Mouse (Mus musculus) hindbrain, embryonic 12.5 days (tissue): Measurements from ENCODE around the gene Mical2. TPM values are rescaled to one million over a fixed set of nuclear protein-coding genes. Genes with fewer than 3 reads are reported as not detected.

ENCODE experiments used
- ATAC-seq: fragments of 200-750 bp; cut with Nextera tagmentation; 2 replicates; pipeline ENCODE4 v1.8.0; 2017; ENCODE audit warnings: moderate TSS enrichment; ENCODE audit not compliant: low FRiP score
- H3K27ac ChIP-seq: fragments of 300-500 bp; sonication (generic); 2 replicates; pipeline ENCODE4 v1.5.1; 2016; ENCODE audit warnings: mild to moderate bottlenecking
- H3K27me3 ChIP-seq: fragments of 300-500 bp; sonication (generic); 2 replicates; pipeline ENCODE4 v1.6.1; 2016; ENCODE audit warnings: mild to moderate bottlenecking
- H3K36me3 ChIP-seq: fragments of 300-500 bp; sonication (generic); 2 replicates; pipeline ENCODE4 v1.6.1; 2016; ENCODE audit warnings: mild to moderate bottlenecking
- H3K4me1 ChIP-seq: fragments of 300-500 bp; sonication (generic); 2 replicates; pipeline ENCODE4 v1.6.1; 2016
- H3K4me2 ChIP-seq: fragments of 300-500 bp; sonication (generic); replicated peaks from 2 replicates; pipeline ENCODE4 v1.6.1; 2016; ENCODE audit warnings: mild to moderate bottlenecking
- H3K4me3 ChIP-seq: fragments of 300-500 bp; sonication (generic); 2 replicates; pipeline ENCODE4 v1.5.1; 2016; ENCODE audit warnings: mild to moderate bottlenecking
- H3K9ac ChIP-seq: fragments of 300-500 bp; sonication (generic); 2 replicates; pipeline ENCODE4 v1.6.1; 2016; ENCODE audit warnings: mild to moderate bottlenecking, moderate library complexity
- H3K9me3 ChIP-seq: fragments of 300-500 bp; sonication (generic); replicated peaks from 2 replicates; pipeline ENCODE4 v1.6.1; 2016; ENCODE audit warnings: mild to moderate bottlenecking
- WGBS: fragments of 180-500 bp; shearing (Covaris S2); methylation state at CpG from one replicate; pipeline ENCODE4 v1.1.7; 2016; 5-methylcytosine and 5-hydroxymethylcytosine counted together
- polyA plus RNA-seq: library from polyadenylated mRNA; unstranded; fragments of >200 nt; fragmentation: Nextera tagmentation; extraction: Ambion mirVana; gene quantifications from 2 replicates; pipeline ENCODE4 v1.2.1, GENCODE M21; 2016

Gene Mical2
- polyA plus RNA-seq, 1 experiment from 2014 or later, result 1.6 TPM

- H3K4me3 ChIP-seq, result no peak overlapping the region
- H3K27me3 ChIP-seq, result no peaks in the 10 kb centered on the region
- peaks cover 26% of the 10 kb centered on the region for H3K4me1 ChIP-seq
- peak; percentile 43; the same call in 1 of the 2 replicates for ATAC-seq
- WGBS, result 22% methylated on average over 9 of the region's 9 CpGs
- H3K9me3 ChIP-seq, result no peaks in the 10 kb centered on the region
- peak overlapping the region; percentile 79 for H3K27ac ChIP-seq
- no peaks in the 10 kb centered on the region for H3K36me3 ChIP-seq
- peak overlapping the region; percentile 26; the same call in 1 of the 2 replicates for H3K4me2 ChIP-seq
- no peak overlapping the region for H3K9ac ChIP-seq
Observed at GRCm38 (mm10) chr7:112444985-112445367, 219.3 kb downstream of the Mical2 start.

GRCm38 (mm10) chr7:112446498-112446897 is 220.8 kb downstream of the Mical2 start:
- H3K27me3 ChIP-seq, result no peaks in the 10 kb centered on the region
- no peak overlapping the region for H3K4me2 ChIP-seq
- no peaks in the 10 kb centered on the region for H3K9me3 ChIP-seq
- H3K4me3 ChIP-seq, result no peak overlapping the region
- peaks cover 26% of the 10 kb centered on the region for H3K4me1 ChIP-seq
- 90% methylated on average over 4 of the region's 4 CpGs for WGBS
- H3K9ac ChIP-seq, result no peak overlapping the region
- H3K36me3 ChIP-seq, result no peaks in the 10 kb centered on the region
- H3K27ac ChIP-seq, result no peak overlapping the region
- no peak for ATAC-seq

GRCm38 (mm10) chr7:112449954-112450700 is 224.5 kb downstream of the Mical2 start:
- 84% methylated on average over 8 of the region's 8 CpGs for WGBS
- Histone ChIP-seq H3K4me3 (no peak overlapping the region), H3K27me3 (no peaks in the 10 kb centered on the region), H3K9ac (no peak overlapping the region), H3K9me3 (no peaks in the 10 kb centered on the region), H3K4me2 (no peak overlapping the region), H3K36me3 (no peaks in the 10 kb centered on the region), H3K27ac (no peak overlapping the region), H3K4me1 (peaks cover 15% of the 10 kb centered on the region)
- no peak for ATAC-seq

- no peak overlapping the region for H3K9ac ChIP-seq
- H3K4me1 ChIP-seq, result peaks cover 12% of the 10 kb centered on the region
- no peak overlapping the region for H3K4me2 ChIP-seq
- H3K36me3 ChIP-seq, result no peaks in the 10 kb centered on the region
- ATAC-seq, result no peak
- no peak overlapping the region for H3K4me3 ChIP-seq
- H3K27me3 ChIP-seq, result no peaks in the 10 kb centered on the region
- 69% methylated on average over 5 of the region's 5 CpGs for WGBS
- no peaks in the 10 kb centered on the region for H3K9me3 ChIP-seq
- H3K27ac ChIP-seq, result no peak overlapping the region
Observed at GRCm38 (mm10) chr7:112452471-112452870, 226.8 kb downstream of the Mical2 start.

- peak overlapping the region; percentile 18; the same call in 1 of the 2 replicates for H3K27ac ChIP-seq
- 11% methylated on average over 3 of the region's 3 CpGs for WGBS
- no peak overlapping the region for H3K4me3 ChIP-seq
- H3K36me3 ChIP-seq, result no peaks in the 10 kb centered on the region
- H3K9ac ChIP-seq, result no peak overlapping the region
- H3K9me3 ChIP-seq, result no peaks in the 10 kb centered on the region
- no peak overlapping the region for H3K4me2 ChIP-seq
- H3K27me3 ChIP-seq, result no peaks in the 10 kb centered on the region
- ATAC-seq, result no peak
- H3K4me1 ChIP-seq, result peaks cover 12% of the 10 kb centered on the region
Observed at GRCm38 (mm10) chr7:112453805-112454214, 228.2 kb downstream of the Mical2 start.

GRCm38 (mm10) chr7:112454380-112454779 is 228.7 kb downstream of the Mical2 start:
- no peak overlapping the region for H3K4me2 ChIP-seq
- no peak overlapping the region for H3K9ac ChIP-seq
- H3K36me3 ChIP-seq, result no peaks in the 10 kb centered on the region
- H3K27me3 ChIP-seq, result no peaks in the 10 kb centered on the region
- WGBS, result 63% methylated on average over 6 of the region's 6 CpGs
- H3K4me3 ChIP-seq, result no peak overlapping the region
- ATAC-seq, result no peak
- no peak overlapping the region for H3K27ac ChIP-seq
- peaks cover 12% of the 10 kb centered on the region for H3K4me1 ChIP-seq
- no peaks in the 10 kb centered on the region for H3K9me3 ChIP-seq

- H3K27me3 ChIP-seq, result no peaks in the 10 kb centered on the region
- 87% methylated on average over 2 of the region's 2 CpGs for WGBS
- no peak for ATAC-seq
- H3K9ac ChIP-seq, result no peak overlapping the region
- no peak overlapping the region for H3K4me2 ChIP-seq
- H3K4me1 ChIP-seq, result peaks cover 12% of the 10 kb centered on the region
- H3K27ac ChIP-seq, result no peak overlapping the region
- no peaks in the 10 kb centered on the region for H3K36me3 ChIP-seq
- H3K9me3 ChIP-seq, result no peaks in the 10 kb centered on the region
- no peak overlapping the region for H3K4me3 ChIP-seq
Observed at GRCm38 (mm10) chr7:112454951-112455350, 229.3 kb downstream of the Mical2 start.

GRCm38 (mm10) chr7:112455566-112456110 is 230.0 kb downstream of the Mical2 start:
- Histone ChIP-seq H3K9ac (no peak overlapping the region), H3K27me3 (no peaks in the 10 kb centered on the region), H3K4me1 (peaks cover 17% of the 10 kb centered on the region), H3K4me2 (no peak overlapping the region), H3K27ac (no peak overlapping the region), H3K9me3 (no peaks in the 10 kb centered on the region), H3K4me3 (no peak overlapping the region), H3K36me3 (no peaks in the 10 kb centered on the region)
- 88% methylated on average over 5 of the region's 5 CpGs for WGBS
- no peak for ATAC-seq

GRCm38 (mm10) chr7:112457373-112457772 is 231.7 kb downstream of the Mical2 start:
- Histone ChIP-seq H3K9ac (no peak overlapping the region), H3K4me3 (no peak overlapping the region), H3K27me3 (no peaks in the 10 kb centered on the region), H3K4me1 (peaks cover 22% of the 10 kb centered on the region), H3K4me2 (no peak overlapping the region), H3K27ac (no peak overlapping the region), H3K36me3 (no peaks in the 10 kb centered on the region), H3K9me3 (no peaks in the 10 kb centered on the region)
- 91% methylated on average over 4 of the region's 4 CpGs for WGBS
- no peak for ATAC-seq

GRCm38 (mm10) chr7:112457920-112458319 is 232.3 kb downstream of the Mical2 start:
- no peaks in the 10 kb centered on the region for H3K36me3 ChIP-seq
- H3K9ac ChIP-seq, result no peak overlapping the region
- H3K4me1 ChIP-seq, result peaks cover 27% of the 10 kb centered on the region
- 89% methylated on average over 4 of the region's 4 CpGs for WGBS
- no peaks in the 10 kb centered on the region for H3K9me3 ChIP-seq
- no peak overlapping the region for H3K27ac ChIP-seq
- no peaks in the 10 kb centered on the region for H3K27me3 ChIP-seq
- H3K4me2 ChIP-seq, result no peak overlapping the region
- ATAC-seq, result no peak
- H3K4me3 ChIP-seq, result no peak overlapping the region

- H3K4me2 ChIP-seq, result no peak overlapping the region
- no peak overlapping the region for H3K4me3 ChIP-seq
- peaks cover 32% of the 10 kb centered on the region for H3K4me1 ChIP-seq
- WGBS, result 83% methylated on average over 5 of the region's 5 CpGs
- ATAC-seq, result no peak
- no peaks in the 10 kb centered on the region for H3K27me3 ChIP-seq
- no peaks in the 10 kb centered on the region for H3K36me3 ChIP-seq
- no peaks in the 10 kb centered on the region for H3K9me3 ChIP-seq
- H3K9ac ChIP-seq, result no peak overlapping the region
- H3K27ac ChIP-seq, result no peak overlapping the region
Observed at GRCm38 (mm10) chr7:112458440-112458839, 232.8 kb downstream of the Mical2 start.
